Mouse (Mus musculus): ENCODE results near the gene Mtrf1.
"Not testable (repeated sequence)": the region's sequence is repeated elsewhere in the genome, so short reads cannot be mapped to it uniquely, and the experiment has no call there.

Gene Mtrf1

GRCm38 (mm10) chr14:79397321-79398122 lies at the start of gene Mtrf1:
Gene Mtrf1 (plus strand): TSS chr14:79397772.
- DNase-seq (ENCODE audit: extremely low spot score, low spot score), result peak; percentile 73

GRCm38 (mm10) chr14:79358055-79358454 lies 39.5 kb upstream of the Mtrf1 start:
- no peak for DNase-seq (ENCODE audit: extremely low spot score, low spot score)

GRCm38 (mm10) chr14:79377041-79377440 lies 20.5 kb upstream of the Mtrf1 start:
- DNase-seq (ENCODE audit: extremely low spot score, low spot score), result no peak

- no peak for DNase-seq (ENCODE audit: extremely low spot score, low spot score)
These were observed 14.5 kb upstream of the Mtrf1 start for GRCm38 (mm10) chr14:79383120-79383519.

- DNase-seq (ENCODE audit: extremely low spot score, low spot score), result no peak
These were observed 9.3 kb upstream of the Mtrf1 start for GRCm38 (mm10) chr14:79388304-79388703.

GRCm38 (mm10) chr14:79389438-79390264 lies 7.9 kb upstream of the Mtrf1 start:
- DNase-seq (ENCODE audit: extremely low spot score, low spot score), result no peak

- DNase-seq (ENCODE audit: extremely low spot score, low spot score), result peak; percentile 98
These were observed 7.2 kb upstream of the Mtrf1 start, which contains the start of gene Naa16 for GRCm38 (mm10) chr14:79390265-79390926. Gene Naa16 (minus strand): TSS chr14:79390778.

GRCm38 (mm10) chr14:79393289-79393688 lies 4.3 kb upstream of the Mtrf1 start:
- no peak for DNase-seq (ENCODE audit: extremely low spot score, low spot score)

- peak; percentile 27 for DNase-seq (ENCODE audit: extremely low spot score, low spot score)
These were observed 3.0 kb upstream of the Mtrf1 start for GRCm38 (mm10) chr14:79394564-79394963.

GRCm38 (mm10) chr14:79407641-79408040 lies 10.1 kb downstream of the Mtrf1 start:
- DNase-seq (ENCODE audit: extremely low spot score, low spot score), result no peak

- DNase-seq (ENCODE audit: extremely low spot score, low spot score), result no peak
These were observed 11.8 kb downstream of the Mtrf1 start for GRCm38 (mm10) chr14:79409278-79409830.

GRCm38 (mm10) chr14:79410662-79411061 lies 13.1 kb downstream of the Mtrf1 start:
- DNase-seq (ENCODE audit: extremely low spot score, low spot score), result no peak

- no peak for DNase-seq (ENCODE audit: extremely low spot score, low spot score)
These were observed 15.5 kb downstream of the Mtrf1 start for GRCm38 (mm10) chr14:79413121-79413520.

- peak; percentile 39 for DNase-seq (ENCODE audit: extremely low spot score, low spot score)
These were observed 22.6 kb downstream of the Mtrf1 start for GRCm38 (mm10) chr14:79420083-79420685.

GRCm38 (mm10) chr14:79425979-79426729 lies 28.6 kb downstream of the Mtrf1 start, which contains the start of gene Kbtbd7:
Gene Kbtbd7 (plus strand): TSS chr14:79426511.
- DNase-seq (ENCODE audit: extremely low spot score, low spot score), result peak; percentile 90

GRCm38 (mm10) chr14:79426730-79427365 lies 29.3 kb downstream of the Mtrf1 start:
- not testable (repeated sequence) for DNase-seq (ENCODE audit: extremely low spot score, low spot score)

GRCm38 (mm10) chr14:79434068-79434467 lies 36.5 kb downstream of the Mtrf1 start:
- DNase-seq (ENCODE audit: extremely low spot score, low spot score), result no peak

- no peak for DNase-seq (ENCODE audit: extremely low spot score, low spot score)
These were observed 43.1 kb downstream of the Mtrf1 start for GRCm38 (mm10) chr14:79440655-79441054.

- no peak for DNase-seq (ENCODE audit: extremely low spot score, low spot score)
These were observed 43.9 kb downstream of the Mtrf1 start for GRCm38 (mm10) chr14:79441441-79441840.

- DNase-seq (ENCODE audit: extremely low spot score, low spot score), result no peak
These were observed 47.0 kb downstream of the Mtrf1 start for GRCm38 (mm10) chr14:79444601-79445000.
